Mouse (Mus musculus) intestine, postnatal 0 days (tissue): ENCODE data around the gene Nrg4. TPM values are rescaled to one million over a fixed set of nuclear protein-coding genes. Genes with fewer than 3 reads are reported as not detected.
"Not testable (repeated sequence)": the region's sequence is repeated elsewhere in the genome, so short reads cannot be mapped to it uniquely, and the experiment has no call there.

ENCODE experiments used
- ATAC-seq: fragments of 200-750 bp; cut with Nextera tagmentation; 2 replicates; pipeline ENCODE4 v1.8.0; 2017; ENCODE audit warnings: mild to moderate bottlenecking, moderate TSS enrichment, moderate library complexity
- H3K27ac ChIP-seq: fragments of 300-500 bp; sonication (generic); 2 replicates; pipeline ENCODE4 v1.5.1; 2014; ENCODE audit warnings: mild to moderate bottlenecking, low read depth, low read length, moderate library complexity
- H3K27me3 ChIP-seq: fragments of 300-500 bp; sonication (generic); replicated peaks from 2 replicates; pipeline ENCODE4 v1.6.1; 2014; ENCODE audit warnings: low read length, mixed read lengths; ENCODE audit not compliant: control insufficient read depth, insufficient read depth
- H3K36me3 ChIP-seq: fragments of 300-500 bp; sonication (generic); 2 replicates; pipeline ENCODE4 v1.6.1; 2014; ENCODE audit warnings: mild to moderate bottlenecking, moderate library complexity; ENCODE audit not compliant: control insufficient read depth, insufficient read depth
- H3K4me1 ChIP-seq: fragments of 300-500 bp; sonication (generic); replicated peaks from 2 replicates; pipeline ENCODE4 v1.6.1; 2014; ENCODE audit warnings: antibody characterized with exemption, low read length, mixed read lengths; ENCODE audit not compliant: control insufficient read depth, insufficient read depth
- H3K4me2 ChIP-seq: fragments of 300-500 bp; sonication (generic); replicated peaks from 2 replicates; pipeline ENCODE4 v1.6.1; 2014; ENCODE audit warnings: low read depth, mild to moderate bottlenecking, moderate library complexity
- H3K4me3 ChIP-seq: fragments of 300-500 bp; sonication (generic); 2 replicates; pipeline ENCODE4 v1.5.1; 2014; ENCODE audit warnings: low read depth, low read length
- H3K9ac ChIP-seq: fragments of 300-500 bp; sonication (generic); 2 replicates; pipeline ENCODE4 v1.6.1; 2014; ENCODE audit warnings: mild to moderate bottlenecking, low read depth, low read length
- H3K9me3 ChIP-seq: fragments of 300-500 bp; sonication (generic); 2 replicates; pipeline ENCODE4 v1.6.1; 2016; ENCODE audit warnings: mixed run types; ENCODE audit not compliant: control insufficient read depth
- CTCF ChIP-seq: sonication (generic); IDR thresholded peaks from 2 replicates; pipeline ENCODE4 v1.5.1; 2016; ENCODE audit warnings: low read depth, mild to moderate bottlenecking, control low read depth, antibody characterized with exemption, moderate library complexity
- WGBS: fragments of 180-500 bp; shearing (Covaris S2); extraction: QIAGEN DNeasy Blood & Tissue Kit; methylation state at CpG from one replicate; pipeline ENCODE4 v1.1.7; 2014; 5-methylcytosine and 5-hydroxymethylcytosine counted together
- polyA plus RNA-seq: library from polyadenylated mRNA; unstranded; fragments of >200 nt; fragmentation: Nextera tagmentation; extraction: Ambion mirVana; gene quantifications from 2 replicates; pipeline ENCODE4 v1.2.1, GENCODE M21; 2015

Nrg4 gene
- polyA plus RNA-seq, 1 experiment from 2014 or later = 4.9 TPM

- Histone ChIP-seq H3K27me3 (no peaks in the 10 kb centered on the region), H3K9ac (no peak overlapping the region), H3K36me3 (no peaks in the 10 kb centered on the region), H3K4me1 (no peaks in the 10 kb centered on the region), H3K4me3 (no peak overlapping the region), H3K4me2 (no peak overlapping the region), H3K9me3 (no peaks in the 10 kb centered on the region), H3K27ac (no peak overlapping the region)
- 64% methylated on average over 3 of the region's 3 CpGs for WGBS
- no peak for ATAC-seq
- TF ChIP-seq CTCF = no peak
Observed at GRCm38 (mm10) chr9:55243280-55243679, 83.4 kb downstream of the Nrg4 start.

GRCm38 (mm10) chr9:55241863-55242685 is 84.6 kb downstream of the Nrg4 start:
- Histone ChIP-seq H3K36me3 (no peaks in the 10 kb centered on the region), H3K27ac (no peak overlapping the region), H3K4me3 (peak overlapping the region; percentile 35), H3K27me3 (no peaks in the 10 kb centered on the region), H3K4me2 (peak overlapping the region; percentile 61), H3K9me3 (no peaks in the 10 kb centered on the region), H3K4me1 (no peaks in the 10 kb centered on the region), H3K9ac (0 out of 2 replicates have a peak overlapping the region, but pooled peaks have one; percentile 11)
- TF ChIP-seq CTCF = peak; percentile 52
- WGBS = 43% methylated on average over 24 of the region's 24 CpGs
- ATAC-seq = peak; percentile 59; the same call in 1 of the 2 replicates

GRCm38 (mm10) chr9:55240852-55241251 is 85.8 kb downstream of the Nrg4 start:
- no peaks in the 10 kb centered on the region for H3K4me1 ChIP-seq
- H3K36me3 ChIP-seq = no peaks in the 10 kb centered on the region
- no peak for TF ChIP-seq CTCF
- no peak overlapping the region for H3K4me3 ChIP-seq
- WGBS = 82% methylated on average over 5 of the region's 5 CpGs
- no peak overlapping the region for H3K9ac ChIP-seq
- no peak for ATAC-seq
- H3K4me2 ChIP-seq = no peak overlapping the region
- no peaks in the 10 kb centered on the region for H3K27me3 ChIP-seq
- H3K27ac ChIP-seq = no peak overlapping the region
- no peaks in the 10 kb centered on the region for H3K9me3 ChIP-seq

- 55% methylated on average over 13 of the region's 13 CpGs for WGBS
- no peaks in the 10 kb centered on the region for H3K9me3 ChIP-seq
Observed at GRCm38 (mm10) chr9:55236235-55237165, 90.1 kb downstream of the Nrg4 start.

GRCm38 (mm10) chr9:55233076-55233475 is 93.6 kb downstream of the Nrg4 start:
- not testable (repeated sequence) for H3K9ac ChIP-seq, H3K27ac ChIP-seq, H3K36me3 ChIP-seq, H3K9me3 ChIP-seq, H3K4me3 ChIP-seq, H3K4me1 ChIP-seq, H3K27me3 ChIP-seq
- WGBS = 42% methylated on average over 11 of the region's 11 CpGs
- peak overlapping the region; percentile 27 for H3K4me2 ChIP-seq
- ATAC-seq = peak; percentile 18; the same call in 1 of the 2 replicates

More at GRCm38 (mm10) chr9:55236235-55237165, 90.1 kb downstream of the Nrg4 start:
- Histone ChIP-seq H3K4me3 (no peak overlapping the region), H3K4me2 (no peak overlapping the region), H3K27ac (no peak overlapping the region), H3K4me1 (no peaks in the 10 kb centered on the region), H3K27me3 (no peaks in the 10 kb centered on the region), H3K36me3 (no peaks in the 10 kb centered on the region), H3K9ac (no peak overlapping the region)
- ATAC-seq = no peak
- TF ChIP-seq CTCF = no peak

- Histone ChIP-seq H3K9me3 (no peaks in the 10 kb centered on the region), H3K4me2 (peak overlapping the region; percentile 27; the same call in 1 of the 2 replicates), H3K4me3 (no peak overlapping the region), H3K27ac (no peak overlapping the region), H3K36me3 (no peaks in the 10 kb centered on the region), H3K27me3 (no peaks in the 10 kb centered on the region), H3K4me1 (no peaks in the 10 kb centered on the region), H3K9ac (no peak overlapping the region)
- no peak for TF ChIP-seq CTCF
- WGBS = 79% methylated on average over 7 of the region's 7 CpGs
- ATAC-seq = peak; percentile 23; the same call in 1 of the 2 replicates
Observed at GRCm38 (mm10) chr9:55232586-55232985, 94.1 kb downstream of the Nrg4 start.
